Mouse (Mus musculus): ENCODE data around the gene Anks6.

- no peak for TF ChIP-seq CTCF (IDR thresholded peaks at IDR 0.05; ENCODE audit: borderline replicate concordance, control insufficient read depth, extremely low read depth, insufficient read depth, low read length, poor library complexity)
- no peak for TF ChIP-seq POLR2A (IDR thresholded peaks at IDR 0.05; ENCODE audit: control insufficient read depth, extremely low read depth, insufficient read depth, low read length, poor library complexity)
Measured at GRCm38 (mm10) chr4:46997969-46998368, 59.3 kb downstream of the Anks6 start.

Data from thymus, adult 2 months (tissue).